Mouse (Mus musculus) urinary bladder, adult 18-20 months (tissue): ENCODE data around the gene Il25.
"Not testable (repeated sequence)": the region's sequence is repeated elsewhere in the genome, so short reads cannot be mapped to it uniquely, and the experiment has no call there.

Source experiments
- DNase-seq, 2 experiments: peaks; one replicate each; pipeline ENCODE4 v3.0.0; 2022; ENCODE audit warnings: low spot score in 2 of 2, mixed read lengths in 2 of 2

Gene Il25

GRCm38 (mm10) chr14:54926401-54927158 is 5.9 kb upstream of the Il25 start:
- peak; percentile 75 to 81 for DNase-seq

DNA sequence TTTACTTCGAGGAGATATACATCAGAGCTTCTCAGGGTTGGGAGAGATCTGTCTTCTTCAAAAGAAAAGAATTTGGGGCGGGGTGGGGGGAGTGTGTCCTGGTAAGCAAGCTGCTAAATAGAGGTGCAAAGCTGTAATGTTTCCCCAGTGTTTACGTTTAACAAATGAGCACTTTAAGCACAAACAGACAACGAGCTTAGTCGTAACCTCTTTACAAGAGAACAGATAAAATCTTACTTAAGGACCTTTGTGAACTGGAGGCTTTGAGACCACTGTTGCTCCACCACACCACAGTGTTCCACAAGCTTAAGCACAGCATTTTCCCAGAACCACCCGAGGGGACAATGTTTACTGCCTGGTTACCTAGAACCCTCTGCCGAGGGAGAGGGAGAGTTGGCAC is 5.2 kb upstream of the Il25 start:
- DNase-seq, result no peak

- DNase-seq, result no peak
Measured at GRCm38 (mm10) chr14:54929801-54930200, 2.7 kb upstream of the Il25 start.

DNA sequence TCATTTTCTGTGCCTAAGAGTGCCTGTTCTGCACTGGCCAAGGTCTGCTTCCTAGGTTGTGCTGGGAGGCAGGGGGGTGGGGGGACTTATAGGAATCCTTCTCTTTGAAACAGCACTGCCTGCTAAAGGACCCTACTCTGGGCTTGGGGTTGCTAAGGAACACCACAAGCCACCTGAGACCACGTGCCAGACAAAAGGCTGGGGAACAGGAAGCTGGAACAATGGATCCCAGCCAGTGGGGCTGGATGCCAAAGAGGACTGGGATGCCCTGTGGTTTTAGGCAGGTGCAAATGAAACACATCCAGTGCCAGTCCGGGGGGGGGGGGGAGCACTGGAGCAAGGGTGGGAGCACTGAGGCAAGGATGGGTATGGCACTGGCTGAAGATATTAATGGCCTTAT is 2.1 kb upstream of the Il25 start:
- no peak for DNase-seq

- DNase-seq, result no peak
Measured at GRCm38 (mm10) chr14:54935904-54936830, 3.7 kb downstream of the Il25 start, which contains the start of gene Cmtm5. Cmtm5 (plus strand) TSS chr14:54936261.

DNA sequence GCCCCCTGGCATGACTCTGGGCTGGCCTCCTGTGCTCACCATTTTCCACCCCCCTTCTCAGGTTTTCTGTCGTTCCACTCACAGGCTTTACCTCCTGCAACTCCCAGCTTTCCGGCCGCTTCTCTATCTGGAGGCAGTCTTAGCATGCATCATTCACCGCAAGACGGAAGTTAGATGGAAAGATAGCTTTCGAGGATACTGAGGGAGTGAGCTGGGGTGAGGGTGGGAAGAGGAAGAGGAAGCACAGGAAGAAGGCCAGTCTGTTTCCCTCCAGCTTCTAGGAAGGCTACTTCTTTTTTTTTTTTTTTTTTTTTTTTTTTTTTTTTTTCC is 4.3 kb downstream of the Il25 start:
- DNase-seq, result no peak

DNA sequence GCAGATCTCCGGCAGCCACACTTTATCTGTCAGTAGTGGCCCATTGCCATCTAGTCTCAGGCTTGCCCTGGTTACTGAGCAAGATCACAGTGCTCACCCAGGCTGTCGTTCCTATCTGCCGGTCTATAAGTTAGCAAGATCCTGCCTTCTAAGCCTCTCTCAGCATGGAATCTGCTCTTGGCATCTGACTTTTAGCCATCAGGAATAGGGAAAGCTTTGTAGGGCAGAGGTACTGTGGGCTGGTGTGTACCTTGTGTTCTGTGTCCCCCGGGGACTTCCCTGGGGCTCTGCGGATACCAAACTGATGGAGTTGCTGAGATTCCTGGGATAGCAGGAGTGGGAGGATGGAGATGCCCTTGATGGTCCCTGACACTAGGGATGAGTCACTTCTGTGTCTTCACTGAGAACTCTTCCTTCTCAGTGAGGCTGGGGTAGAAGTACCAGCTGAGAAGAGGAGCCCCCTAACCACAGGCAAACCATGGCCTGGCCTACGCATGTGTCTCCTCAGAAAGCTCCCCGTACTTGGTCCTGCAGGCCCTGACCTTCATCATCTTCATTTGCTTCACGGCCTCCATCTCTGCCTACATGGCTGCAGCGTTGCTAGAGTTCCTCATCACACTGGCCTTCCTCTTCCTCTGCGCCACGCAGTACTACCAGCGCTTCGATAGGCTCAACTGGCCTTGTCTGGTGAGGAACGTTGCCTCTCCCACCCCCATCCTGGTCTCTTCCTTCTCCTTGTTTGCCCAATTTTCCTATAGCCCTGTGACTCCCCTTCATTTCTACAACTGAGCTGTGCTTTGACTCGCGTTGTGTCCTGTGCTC is 5.1 kb downstream of the Il25 start:
- DNase-seq, result no peak

DNA sequence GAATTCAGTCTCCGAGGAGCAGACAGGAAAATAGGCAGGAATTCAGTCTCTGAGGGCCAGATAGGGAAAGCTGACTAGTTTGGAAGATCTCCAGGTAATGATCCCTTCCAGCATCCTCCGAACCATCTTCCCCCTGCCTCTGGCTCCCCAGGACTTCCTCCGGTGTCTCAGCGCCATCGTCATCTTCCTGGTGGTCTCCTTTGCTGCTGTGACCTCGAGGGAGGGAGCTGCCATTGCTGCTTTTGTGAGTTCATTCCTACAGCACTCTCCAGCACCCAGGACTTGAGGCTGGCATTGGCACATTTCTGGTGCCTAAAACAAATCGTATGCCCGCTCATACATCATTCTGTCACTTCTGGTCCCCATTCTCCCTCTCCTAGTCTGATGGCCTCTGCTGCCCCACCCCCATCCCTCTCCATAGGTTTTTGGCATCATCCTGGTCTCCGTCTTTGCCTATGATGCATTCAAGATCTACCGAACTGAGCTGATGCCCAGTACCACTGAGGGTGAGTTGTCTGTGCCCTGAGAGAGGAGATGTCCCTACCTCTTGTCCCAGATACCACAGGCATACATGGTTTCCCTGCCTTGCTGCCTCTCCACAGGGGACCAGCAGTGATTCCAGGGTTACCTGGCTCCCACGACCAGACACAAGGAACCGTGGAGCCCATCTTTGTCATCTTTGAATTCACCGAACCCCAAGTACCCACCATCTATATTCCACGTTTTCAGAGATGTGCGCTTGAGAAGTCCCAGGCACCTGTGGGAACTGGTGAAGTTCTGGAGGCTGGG is 6.1 kb downstream of the Il25 start:
- no peak for DNase-seq

DNA sequence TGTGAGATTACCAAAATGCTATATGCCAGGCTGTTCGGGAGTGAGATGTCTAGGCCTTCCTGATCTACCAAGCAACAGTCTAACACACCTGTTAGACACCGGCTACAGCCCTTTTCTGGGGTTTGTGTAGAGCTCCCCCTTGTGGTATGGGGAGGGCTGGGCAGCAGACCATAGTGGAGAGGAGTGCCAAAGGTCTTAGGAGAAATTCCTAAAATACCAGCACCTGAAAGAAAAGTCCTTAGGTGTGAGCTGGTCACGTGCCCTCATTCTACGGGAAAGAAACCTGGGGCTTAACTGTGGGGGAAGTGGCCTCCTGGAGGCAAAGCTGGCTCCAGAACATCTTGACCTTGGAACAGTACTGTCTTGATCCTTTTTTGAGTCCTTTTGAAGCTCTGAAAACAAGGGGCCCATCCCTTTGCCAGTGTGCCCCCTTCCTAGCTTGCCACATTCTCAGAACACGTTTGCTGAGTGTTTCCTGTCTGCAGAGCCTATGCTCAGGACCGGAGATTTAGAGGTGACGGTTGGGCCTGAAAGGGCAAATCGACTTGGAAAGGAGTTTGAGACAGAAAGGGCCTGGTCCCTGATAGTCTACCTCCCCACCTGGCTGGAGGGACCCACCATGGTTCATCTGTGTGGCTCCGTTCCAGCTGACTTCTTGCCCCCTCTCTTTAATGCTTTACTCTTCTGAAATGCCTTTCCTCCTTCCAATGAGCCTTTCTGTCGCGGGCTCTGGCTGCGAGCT is 7.1 kb downstream of the Il25 start:
- DNase-seq, result peak; percentile 37 to 67

GRCm38 (mm10) chr14:54940176-54940530 is 7.7 kb downstream of the Il25 start:
- DNase-seq, result no peak

DNA sequence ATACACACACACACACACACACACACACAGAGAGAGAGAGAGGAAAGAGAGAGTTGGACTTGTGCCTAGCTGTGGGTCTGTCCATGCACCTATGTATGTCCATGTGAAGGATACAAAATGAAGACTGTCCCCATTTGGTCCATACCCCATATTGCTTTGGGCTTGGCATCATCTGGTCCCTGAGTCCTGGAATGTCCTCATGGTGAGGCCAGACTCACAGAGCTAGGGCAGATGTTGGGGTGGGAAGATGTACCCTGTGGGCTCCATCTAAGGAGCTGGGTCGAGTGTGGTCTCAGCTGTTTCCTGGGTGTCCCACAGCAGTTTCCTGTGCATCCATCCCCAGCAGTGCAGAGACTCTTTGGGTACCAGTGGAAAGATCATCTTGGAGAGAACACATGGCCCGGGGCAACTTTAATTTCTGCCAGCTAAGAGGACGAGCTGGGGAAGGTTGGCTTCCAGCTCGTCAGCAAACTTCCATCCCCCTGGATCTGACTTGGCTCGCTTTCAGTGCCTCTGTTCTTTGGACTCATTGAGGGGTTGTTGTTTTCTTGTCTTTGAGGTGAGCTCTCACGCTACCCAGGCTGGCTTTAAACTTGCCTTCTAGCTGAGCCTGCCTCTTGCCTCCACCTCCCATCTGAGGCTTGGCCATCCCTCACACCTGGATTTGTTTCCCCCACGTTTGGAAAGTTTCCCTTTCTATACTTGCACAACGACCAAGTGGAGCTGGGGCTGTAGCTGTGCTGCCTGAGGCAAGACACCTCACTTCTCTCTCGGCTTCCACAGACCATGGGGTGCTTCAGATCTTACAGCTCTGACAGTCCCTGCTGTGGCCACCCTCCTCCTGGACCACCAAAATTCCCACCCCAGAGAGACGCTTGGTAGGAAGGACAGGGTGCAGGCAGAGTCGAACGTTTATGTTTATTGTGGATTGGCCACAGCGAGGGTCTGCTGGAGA is 8.8 kb downstream of the Il25 start:
- DNase-seq, result no peak

GRCm38 (mm10) chr14:54942479-54942878 is 10.0 kb downstream of the Il25 start:
- DNase-seq, result no peak

GRCm38 (mm10) chr14:54943971-54944370 is 11.5 kb downstream of the Il25 start:
- no peak for DNase-seq

GRCm38 (mm10) chr14:54944939-54945338 is 12.4 kb downstream of the Il25 start:
- no peak for DNase-seq

GRCm38 (mm10) chr14:54945975-54946704 is 13.6 kb downstream of the Il25 start:
- DNase-seq, result no peak

DNA sequence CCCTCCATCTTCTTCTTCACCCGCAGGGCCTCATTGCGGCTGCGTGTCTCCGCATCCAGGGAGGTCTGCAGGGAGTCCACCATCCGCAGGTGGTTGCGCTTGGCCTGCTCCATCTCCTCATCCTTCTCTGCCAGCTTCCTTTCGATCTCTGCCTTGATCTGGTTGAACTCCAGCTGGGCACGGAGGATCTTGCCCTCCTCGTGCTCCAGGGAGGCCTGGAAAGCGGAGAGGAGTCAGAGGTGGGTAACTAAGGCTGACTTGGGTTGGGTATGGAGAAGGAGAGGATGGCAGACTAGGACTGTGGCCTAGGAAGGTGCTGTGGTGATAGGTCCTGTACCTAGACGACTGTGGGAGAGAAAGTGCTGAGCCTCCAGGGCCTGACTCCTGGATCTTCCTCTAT is 14.5 kb downstream of the Il25 start:
- DNase-seq, result not testable (repeated sequence)

GRCm38 (mm10) chr14:54948781-54949180 is 16.3 kb downstream of the Il25 start:
- no peak for DNase-seq

GRCm38 (mm10) chr14:54950493-54950892 is 18.0 kb downstream of the Il25 start:
- DNase-seq, result no peak

- DNase-seq, result no peak
Measured at GRCm38 (mm10) chr14:54951587-54951986, 19.1 kb downstream of the Il25 start.
